Mouse (Mus musculus) G1E (cell line): ENCODE measurements around the gene Cdkn1b.

Experiments
- CTCF ChIP-seq: IDR thresholded peaks from 2 replicates; pipeline ENCODE4 v1.5.1; 2012; ENCODE audit warnings: low read depth, low read length, inconsistent platforms, mixed read lengths
- GATA1 ChIP-seq: IDR thresholded peaks from 2 replicates; pipeline ENCODE4 v1.6.1; 2012; ENCODE audit warnings: borderline replicate concordance, low read length, inconsistent platforms, mixed read lengths
- TAL1 ChIP-seq: conservative IDR thresholded peaks from 2 replicates; pipeline ENCODE4 v1.6.1; 2012; ENCODE audit warnings: low read depth, low read length, inconsistent platforms, mixed read lengths

DNA sequence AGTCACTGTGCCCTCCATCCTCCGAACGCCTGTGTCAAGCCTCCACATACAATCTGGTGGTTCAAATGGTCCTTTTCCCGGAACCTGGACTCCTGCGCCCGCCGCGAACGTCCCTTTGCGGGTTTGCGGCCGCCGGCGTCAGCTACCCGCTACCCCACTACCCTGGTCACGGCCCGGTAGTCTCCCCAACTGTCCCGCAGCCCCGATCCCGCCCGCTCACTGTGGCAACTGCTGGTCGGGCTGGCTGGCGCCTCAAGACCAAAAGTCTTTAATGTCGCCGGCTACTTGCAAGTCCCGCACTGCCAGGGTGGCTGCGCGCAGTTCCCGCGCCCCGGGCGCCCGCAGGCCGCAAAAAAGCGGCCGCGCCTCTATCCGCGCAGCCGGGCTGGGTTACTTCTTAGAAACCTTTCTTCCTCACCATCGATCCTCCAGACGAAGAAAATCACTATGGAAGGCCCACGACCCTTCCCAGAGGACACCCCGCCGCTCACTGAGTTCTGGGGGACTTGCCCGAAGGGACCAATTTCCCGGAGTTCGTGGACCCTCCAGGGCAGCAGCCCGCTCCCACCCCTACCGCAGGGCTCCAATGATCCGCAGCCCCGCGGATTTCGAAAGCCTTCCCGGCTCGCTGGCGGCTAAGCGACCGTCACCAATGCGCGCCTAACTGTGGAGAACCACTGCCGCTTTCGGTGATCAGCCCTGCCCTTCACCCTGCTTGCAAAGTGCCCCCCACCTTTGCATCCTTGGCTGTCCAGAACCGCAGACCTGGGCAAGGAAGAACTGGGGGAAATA is 6.8 kb downstream of the Cdkn1b start:
- TF ChIP-seq CTCF (no peak), TAL1 (no peak), GATA1 (no peak)
